Mouse (Mus musculus): ENCODE measurements around the gene Lor. TPM values are rescaled to one million over a fixed set of nuclear protein-coding genes. Genes with fewer than 3 reads are reported as not detected.

Lor gene
- 1 to 10 TPM; 3.1 to 3.7 TPM for total RNA-seq (2021)
- long read RNA-seq, experiment 1, partial matches to known transcripts = 23 of 23 reads
- long read RNA-seq, experiment 1, other reads (novel, unspliced or antisense) = 0 of 23 reads
- long read RNA-seq, experiment 2, partial matches to known transcripts = 17 of 19 reads
- long read RNA-seq, experiment 2, other reads (novel, unspliced or antisense) = 2 of 19 reads

GRCm38 (mm10) chr3:92083042-92083441, at the start of gene Lor:
Gene Lor (minus strand): TSS chr3:92083142.
- intact Hi-C loops (cut with DNase I) = no loop called here
- no peak for DNase-seq (ENCODE audit: low spot score in 2 of 2)

GRCm38 (mm10) chr3:92123847-92124246, 40.9 kb upstream of the Lor start, which contains the start of gene Prr9:
Gene Prr9 (minus strand): TSS chr3:92123947.
- intact Hi-C loops (cut with DNase I) = no loop called here

GRCm38 (mm10) chr3:92120902-92121301, 38.0 kb upstream of the Lor start:
- intact Hi-C loops (cut with DNase I) = no loop called here
- no peak for DNase-seq (ENCODE audit: low spot score in 2 of 2)

More at GRCm38 (mm10) chr3:92123847-92124246, 40.9 kb upstream of the Lor start, which contains the start of gene Prr9:
- DNase-seq (ENCODE audit: low spot score in 2 of 2) = no peak

GRCm38 (mm10) chr3:92117930-92118329, 35.0 kb upstream of the Lor start:
- intact Hi-C loops (cut with DNase I) = no loop called here

GRCm38 (mm10) chr3:92111526-92111925, 28.6 kb upstream of the Lor start:
- DNase-seq (ENCODE audit: low spot score in 2 of 2) = no peak
- intact Hi-C loops (cut with DNase I) = no loop called here

More at GRCm38 (mm10) chr3:92117930-92118329, 35.0 kb upstream of the Lor start:
- peak; percentile 10 to 15 for DNase-seq (ENCODE audit: low spot score in 2 of 2)

GRCm38 (mm10) chr3:92110790-92111189, 27.8 kb upstream of the Lor start:
- intact Hi-C loops (cut with DNase I) = no loop called here
- no peak for DNase-seq (ENCODE audit: low spot score in 2 of 2)

GRCm38 (mm10) chr3:92106582-92106981, 23.6 kb upstream of the Lor start:
- intact Hi-C loops (cut with DNase I) = loop anchor here (1.0 kb wide), 1 partner anchor 56 kb away; no protein-coding TSS in a partner anchor
- peak; percentile 26 to 50 for DNase-seq (ENCODE audit: low spot score in 2 of 2)

- intact Hi-C loops (cut with DNase I) = no loop called here
- DNase-seq (ENCODE audit: low spot score in 2 of 2) = peak in 1 of 2 experiments; percentile 29
These were observed 1.5 kb downstream of the Lor start for GRCm38 (mm10) chr3:92081285-92081931.

GRCm38 (mm10) chr3:92080462-92081284, 2.3 kb downstream of the Lor start:
- DNase-seq (ENCODE audit: low spot score in 2 of 2) = peak; percentile 65 to 69
- intact Hi-C loops (cut with DNase I) = no loop called here

GRCm38 (mm10) chr3:92050382-92051054, 32.4 kb downstream of the Lor start:
- intact Hi-C loops (cut with DNase I) = loop anchor here (1.0 kb wide), 1 partner anchor 56 kb away; no protein-coding TSS in a partner anchor
- DNase-seq (ENCODE audit: low spot score in 2 of 2) = peak; percentile 35 to 55

GRCm38 (mm10) chr3:92033892-92034291, 49.0 kb downstream of the Lor start:
- no peak for DNase-seq (ENCODE audit: low spot score in 2 of 2)
- intact Hi-C loops (cut with DNase I) = no loop called here

GRCm38 (mm10) chr3:92033203-92033602, 49.7 kb downstream of the Lor start:
- intact Hi-C loops (cut with DNase I) = no loop called here
- no peak for DNase-seq (ENCODE audit: low spot score in 2 of 2)

Small RNA genes lying within 50 kb of the gene (microRNA-seq; reads per million reads assigned to microRNA genes)
- 0 reads per million in 2 experiments for gene Gm25145

Other genes starting within 250 kb of the Lor start
- not detected for gene Pglyrp3, start 68.6 kb downstream of the Lor start, total RNA-seq (2021)
- gene Prr9, start 40.8 kb upstream of the Lor start, total RNA-seq (2021) = not detected
- not detected for gene Lelp1, start 59.6 kb upstream of the Lor start, total RNA-seq (2021)
- gene Sprr2a1, start 132.7 kb upstream of the Lor start, total RNA-seq (2021) = not detected
- gene Sprr2a2, start 132.8 kb upstream of the Lor start, total RNA-seq (2021) = not detected
- gene Sprr2a3, start 202.3 kb upstream of the Lor start, total RNA-seq (2021) = not detected
- not detected for gene Sprr2b, start 233.5 kb upstream of the Lor start, total RNA-seq (2021)